Mouse (Mus musculus): ENCODE measurements around the gene Kng1. TPM values are rescaled to one million over a fixed set of nuclear protein-coding genes. Genes with fewer than 3 reads are reported as not detected.

Kng1 gene
- polyA plus RNA-seq, 1 experiment from 2014 or later: not detected

DNA sequence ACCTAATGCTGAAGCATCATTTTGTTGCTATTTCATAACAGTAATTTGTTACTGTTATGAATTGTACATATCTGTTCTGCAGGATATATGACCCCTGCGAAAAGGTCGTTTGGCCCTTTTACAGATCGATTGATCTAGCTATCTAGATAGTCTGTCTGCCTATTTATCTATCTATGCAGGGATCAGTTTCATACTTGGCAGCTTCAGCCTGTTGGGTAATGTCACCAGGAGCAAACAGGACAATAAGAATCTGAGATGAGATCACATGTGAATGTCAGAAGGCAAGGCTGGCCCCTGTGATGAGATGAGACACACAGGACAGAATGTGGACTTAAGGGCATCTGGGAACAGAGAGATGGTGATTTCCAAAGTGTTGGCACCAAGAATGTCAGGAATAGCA, 72.6 kb downstream of the Kng1 start:
- Histone ChIP-seq H3K27ac (ENCODE audit: low read depth, low read length) (no peak overlapping the region), H3K27me3 (ENCODE audit: control insufficient read depth, insufficient read depth, low read length) (no peaks in the 10 kb centered on the region), H3K4me2 (replicated peaks; ENCODE audit: low read depth, low read length) (no peak overlapping the region), H3K4me3 (ENCODE audit: low read depth, low read length) (no peak overlapping the region), H3K36me3 (ENCODE audit: control insufficient read depth, insufficient read depth, low read length) (no peaks in the 10 kb centered on the region), H3K9ac (ENCODE audit: low read depth, low read length) (no peak overlapping the region), H3K4me1 (replicated peaks; ENCODE audit: control insufficient read depth, insufficient read depth, low read length) (no peaks in the 10 kb centered on the region), H3K9me3 (ENCODE audit: control insufficient read depth, low read length) (no peaks in the 10 kb centered on the region)
- DNase-seq (ENCODE audit: low spot score) (no peak), ATAC-seq (ENCODE audit: low FRiP score) (no peak)
- WGBS: 86% methylated on average over 3 of the region's 3 CpGs

Other genes with a start within 250 kb of the Kng1 start
- gene Crygs, start 246.3 kb upstream of the Kng1 start, polyA plus RNA-seq (2014; fragmentation: Nextera tagmentation; extraction: Ambion mirVana): 0.26 TPM in 1 of 2 replicates, not detected in the other
- gene Tbccd1, start 200.2 kb upstream of the Kng1 start, polyA plus RNA-seq (2014; fragmentation: Nextera tagmentation; extraction: Ambion mirVana): 33.6 and 36.1 TPM in 2 replicates
- 115 and 116 TPM in 2 replicates for gene Dnajb11, start 200.0 kb upstream of the Kng1 start, polyA plus RNA-seq (2014; fragmentation: Nextera tagmentation; extraction: Ambion mirVana)
- gene Ahsg, start 166.6 kb upstream of the Kng1 start, polyA plus RNA-seq (2014; fragmentation: Nextera tagmentation; extraction: Ambion mirVana): 0.11 TPM in 1 of 2 replicates, not detected in the other
- gene Fetub, start 139.5 kb upstream of the Kng1 start, polyA plus RNA-seq (2014; fragmentation: Nextera tagmentation; extraction: Ambion mirVana): not detected in 2 replicates
- 0.08 and 0.36 TPM in 2 replicates for gene Hrg, start 106.8 kb upstream of the Kng1 start, polyA plus RNA-seq (2014; fragmentation: Nextera tagmentation; extraction: Ambion mirVana)
- not detected in 2 replicates for gene Kng2, start 28.4 kb upstream of the Kng1 start, polyA plus RNA-seq (2014; fragmentation: Nextera tagmentation; extraction: Ambion mirVana)
- 230 and 239 TPM in 2 replicates for gene Eif4a2, start 49.6 kb downstream of the Kng1 start, polyA plus RNA-seq (2014; fragmentation: Nextera tagmentation; extraction: Ambion mirVana)
- 182 and 192 TPM in 2 replicates for gene Rfc4, start 69.9 kb downstream of the Kng1 start, polyA plus RNA-seq (2014; fragmentation: Nextera tagmentation; extraction: Ambion mirVana)
- gene Adipoq, start 88.7 kb downstream of the Kng1 start, polyA plus RNA-seq (2014; fragmentation: Nextera tagmentation; extraction: Ambion mirVana): not detected in 2 replicates
- gene St6gal1, start 166.9 kb downstream of the Kng1 start, polyA plus RNA-seq (2014; fragmentation: Nextera tagmentation; extraction: Ambion mirVana): 32.7 and 34.1 TPM in 2 replicates

All from hindbrain, embryonic 11.5 days (tissue).